Mouse (Mus musculus): ENCODE data around the gene Nkain1.

DNA sequence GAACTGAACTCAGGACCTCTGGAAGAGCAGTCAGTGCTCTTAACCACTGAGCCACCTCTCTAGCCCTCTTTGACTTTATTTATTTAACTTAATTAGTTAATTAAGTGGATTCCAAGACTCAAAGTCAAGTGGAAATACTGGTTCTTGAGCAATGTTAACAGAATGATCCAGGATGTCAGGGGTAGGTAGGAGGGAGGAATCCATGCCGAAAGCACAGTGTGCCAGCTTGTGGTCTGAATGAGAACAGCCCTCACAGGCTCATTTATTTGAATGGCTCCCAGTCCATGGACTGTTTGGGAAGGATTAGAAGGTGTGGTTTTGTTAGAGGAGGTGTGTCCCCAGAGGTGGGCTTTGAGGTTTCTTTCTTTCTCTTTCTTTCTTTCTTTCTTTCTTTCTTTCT lies 46.2 kb downstream of the Nkain1 start:
- TF ChIP-seq HCFC1 (IDR thresholded peaks at IDR 0.05; ENCODE audit: borderline replicate concordance, insufficient read depth, low read length) = no peak
- TF ChIP-seq ZC3H11A (IDR thresholded peaks at IDR 0.05; ENCODE audit: borderline replicate concordance, low read depth, low read length) = no peak
- TF ChIP-seq MAFK (IDR thresholded peaks at IDR 0.05; ENCODE audit: insufficient read depth, low read depth, low read length) = no peak
- TF ChIP-seq CHD2 (IDR thresholded peaks at IDR 0.05; ENCODE audit: low read depth, low read length) = no peak
- no peak for TF ChIP-seq ZNF384 (IDR thresholded peaks at IDR 0.05; ENCODE audit: low read depth, low read length)

Measured in ES-E14 (cell line).